Mouse (Mus musculus) gastrocnemius, adult 8-10 months (tissue): ENCODE measurements around the gene Ube2l3. TPM values are rescaled to one million over a fixed set of nuclear protein-coding genes. Genes with fewer than 3 reads are reported as not detected.
"Not testable (repeated sequence)": the region's sequence is repeated elsewhere in the genome, so short reads cannot be mapped to it uniquely, and the experiment has no call there.

ENCODE experiments used
- DNase-seq, 2 experiments: peaks; one replicate each; pipeline ENCODE4 v3.0.0; 2022; ENCODE audit warnings: low spot score in 2 of 2
- total RNA-seq, 4 experiments: library from RNA; stranded (reverse); gene quantifications; 2 replicates each; pipeline ENCODE4 v1.2.4; 2022

Gene Ube2l3
- total RNA-seq, 4 experiments from 2014 or later = 119 to 134 (median 127) TPM

DNA sequence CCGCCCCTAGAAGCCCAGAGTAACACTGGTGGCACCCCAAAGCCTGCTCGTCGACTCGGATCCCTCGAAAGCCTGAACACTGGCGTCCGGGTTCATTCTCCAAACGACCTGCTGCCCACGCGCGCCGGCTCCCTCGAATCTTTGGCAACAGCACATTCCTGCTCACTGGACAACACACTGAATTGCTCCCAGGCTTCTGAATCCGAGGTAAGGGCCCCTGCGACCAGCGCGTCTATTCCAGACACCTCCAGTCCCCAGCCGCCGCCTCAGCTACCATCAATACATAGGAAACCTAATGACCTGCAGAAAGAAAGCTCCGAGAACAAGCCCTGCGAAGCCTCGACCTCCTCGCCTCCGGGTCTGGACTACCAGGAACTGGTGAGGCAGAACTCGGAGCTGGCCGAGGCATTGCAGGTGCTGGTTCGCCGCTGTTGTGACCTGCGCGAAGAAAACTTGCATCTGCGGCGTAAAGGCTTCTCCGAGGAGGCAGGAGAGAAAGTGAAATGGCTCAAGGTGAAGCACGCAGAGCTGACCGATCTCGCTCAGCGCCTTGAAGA is 7.0 kb upstream of the Ube2l3 start:
- peak in 1 of 2 experiments; percentile 8 for DNase-seq

DNA sequence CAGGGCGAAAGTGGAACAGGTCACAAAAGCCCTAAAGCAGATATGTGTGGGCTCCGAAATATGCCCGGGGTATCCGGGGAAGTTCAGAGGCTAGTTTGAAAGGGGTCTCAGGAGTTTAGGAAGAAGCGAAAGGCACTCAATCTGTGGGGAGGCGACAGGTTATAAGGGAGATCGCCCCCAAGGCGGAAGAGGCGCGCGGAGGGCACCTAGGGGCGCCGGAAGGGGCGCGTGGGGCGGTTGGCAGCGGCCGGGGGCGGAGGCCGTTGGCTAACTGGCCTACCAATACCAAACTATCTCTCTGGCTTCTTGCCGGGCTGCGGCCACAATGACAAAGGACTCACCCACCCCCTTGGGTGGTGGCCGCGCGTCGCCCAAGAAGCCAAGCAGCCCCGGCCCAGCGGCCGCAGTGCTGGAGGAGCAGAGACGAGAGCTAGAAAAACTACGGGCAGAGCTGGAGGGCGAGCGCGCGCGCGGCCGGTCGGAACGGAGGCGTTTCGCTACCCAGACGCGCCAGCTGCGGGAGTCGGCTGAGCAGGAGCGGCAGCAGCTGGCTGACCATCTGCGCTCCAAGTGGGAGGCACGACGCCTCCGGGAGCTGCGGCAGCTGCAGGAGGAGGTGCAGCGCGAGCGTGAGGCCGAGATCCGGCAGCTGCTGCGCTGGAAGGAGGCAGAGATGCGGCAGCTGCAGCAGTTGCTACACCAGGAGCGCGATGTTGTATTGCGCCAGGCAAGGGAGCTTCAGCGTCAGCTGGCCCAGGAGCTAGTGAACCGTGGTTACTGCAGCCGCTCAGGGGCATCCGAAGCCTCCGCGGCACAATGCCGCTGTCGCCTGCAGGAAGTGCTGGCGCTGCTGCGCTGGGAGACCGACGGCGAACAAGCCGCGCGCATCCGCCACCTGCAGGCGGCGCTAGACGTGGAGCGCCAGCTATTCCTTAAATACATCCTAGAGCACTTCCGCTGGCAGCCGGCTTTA is 6.2 kb upstream of the Ube2l3 start, which contains the start of gene Rimbp3:
Gene Rimbp3 (plus strand): TSS at position 215 of the 973 bp plus-strand sequence.
- peak; percentile 64 to 70 for DNase-seq

DNA sequence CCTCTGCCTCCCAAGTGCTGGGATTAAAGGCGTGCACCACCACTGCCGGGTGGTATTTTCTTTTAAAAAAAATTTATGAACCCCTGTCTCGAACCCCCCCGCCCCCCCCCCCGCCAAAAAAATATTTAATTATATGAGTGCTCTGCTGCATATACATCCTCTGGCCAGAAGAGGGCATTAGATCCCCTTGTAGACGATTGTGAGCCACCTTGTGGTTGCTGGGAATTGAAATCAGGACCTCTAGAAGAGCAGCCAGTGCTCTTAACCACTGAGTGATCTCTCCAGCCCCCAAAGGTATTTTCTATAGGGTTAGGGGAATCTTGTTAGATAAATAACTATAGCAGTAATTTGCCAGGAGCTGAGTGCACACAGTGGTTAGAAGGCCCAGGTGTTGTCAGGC is 2.5 kb upstream of the Ube2l3 start:
- DNase-seq = no peak

DNA sequence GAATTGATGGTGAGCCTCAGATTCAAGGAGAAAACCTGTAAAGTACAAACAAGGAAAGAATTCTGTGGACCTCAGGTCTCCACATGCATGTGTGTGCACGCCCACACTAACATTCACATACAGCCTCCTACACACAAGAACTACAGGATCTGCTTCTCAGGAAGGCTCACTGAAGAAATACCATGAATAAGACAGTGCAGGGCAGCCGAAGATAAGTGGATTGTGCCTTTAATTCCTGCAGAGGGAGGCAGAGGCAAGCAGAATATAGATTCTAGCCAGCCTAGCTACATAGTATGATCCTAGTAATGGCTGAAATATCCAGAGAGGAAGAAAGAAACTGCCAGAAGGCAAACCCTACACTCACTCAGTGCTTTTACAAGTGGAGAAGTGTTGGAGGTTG is 472 bp downstream of the Ube2l3 start:
- DNase-seq = no peak

DNA sequence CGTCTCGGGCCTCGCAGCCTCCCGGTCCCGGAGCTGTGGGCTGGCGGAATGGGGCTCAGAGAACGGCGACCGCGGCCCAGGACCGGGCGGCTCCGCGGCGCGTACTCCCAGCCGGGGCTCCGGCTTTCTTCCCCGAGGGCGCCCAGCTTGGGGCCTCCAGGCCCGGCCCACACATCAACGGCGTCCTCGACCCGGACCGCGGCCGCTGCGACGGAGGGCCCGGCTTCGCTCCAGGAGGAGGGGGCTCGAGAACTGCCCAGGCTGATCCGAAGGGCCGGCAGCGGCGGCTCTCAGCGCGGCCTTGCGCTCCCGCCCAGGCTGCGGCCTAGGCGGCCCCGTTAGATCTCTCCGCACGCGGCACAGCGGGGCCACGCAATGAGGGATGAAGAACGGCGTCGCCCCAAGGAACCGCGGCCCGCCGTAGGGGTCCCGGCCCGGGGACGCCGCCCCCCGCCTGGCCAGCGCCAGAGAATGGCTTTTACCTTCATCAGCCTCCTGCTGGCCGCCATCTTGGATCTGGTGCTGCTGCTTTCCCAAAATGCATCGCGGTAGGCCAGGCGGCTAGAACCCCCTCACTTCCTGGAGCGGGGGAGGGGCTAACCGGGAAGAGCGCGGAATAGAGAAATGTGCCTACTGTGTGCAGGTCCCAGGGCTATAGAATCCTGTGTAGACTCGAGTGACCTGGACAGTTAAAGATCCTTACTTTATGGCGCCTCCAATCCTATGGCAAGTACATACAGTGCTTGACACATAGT is 1.3 kb downstream of the Ube2l3 start:
- DNase-seq = peak; percentile 62 to 68

DNA sequence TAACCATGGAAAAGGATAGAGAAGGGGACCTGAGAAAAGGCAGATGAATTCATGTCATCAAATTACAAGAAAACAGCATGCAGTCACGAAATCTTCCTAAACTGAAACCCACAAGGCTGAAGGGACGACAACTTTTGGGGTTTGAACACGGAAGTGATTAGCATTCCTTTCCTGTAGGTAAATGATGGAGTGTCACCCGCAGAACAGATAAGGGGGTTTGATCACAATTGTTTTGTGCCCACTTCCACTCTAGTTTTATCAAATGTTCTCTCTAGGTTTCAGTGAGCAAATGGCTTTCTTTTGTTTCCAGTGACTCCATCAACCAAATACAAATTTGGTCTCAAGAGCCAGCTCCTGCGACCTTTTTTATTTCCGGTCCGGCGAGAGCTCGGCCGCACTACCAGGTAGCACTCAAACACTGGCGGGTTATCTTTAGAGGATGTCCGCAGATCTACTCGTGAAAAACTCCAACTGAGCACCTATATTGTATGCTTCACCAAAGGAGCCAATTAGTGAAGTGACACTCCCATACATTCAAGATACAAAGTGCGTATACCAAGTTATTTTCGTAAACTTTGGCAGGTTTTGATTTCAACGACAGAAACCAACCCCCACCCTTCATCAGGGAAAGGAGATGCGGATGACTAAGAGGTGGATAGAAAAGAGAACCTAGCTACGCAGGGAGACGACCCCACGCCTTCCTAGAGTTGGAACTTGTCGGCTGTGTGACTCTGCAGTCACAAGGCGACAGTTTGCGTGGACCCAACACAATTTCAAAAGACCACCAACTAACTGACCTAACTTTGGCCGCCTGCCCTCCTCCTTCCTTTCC is 2.1 kb downstream of the Ube2l3 start:
- DNase-seq = no peak

DNA sequence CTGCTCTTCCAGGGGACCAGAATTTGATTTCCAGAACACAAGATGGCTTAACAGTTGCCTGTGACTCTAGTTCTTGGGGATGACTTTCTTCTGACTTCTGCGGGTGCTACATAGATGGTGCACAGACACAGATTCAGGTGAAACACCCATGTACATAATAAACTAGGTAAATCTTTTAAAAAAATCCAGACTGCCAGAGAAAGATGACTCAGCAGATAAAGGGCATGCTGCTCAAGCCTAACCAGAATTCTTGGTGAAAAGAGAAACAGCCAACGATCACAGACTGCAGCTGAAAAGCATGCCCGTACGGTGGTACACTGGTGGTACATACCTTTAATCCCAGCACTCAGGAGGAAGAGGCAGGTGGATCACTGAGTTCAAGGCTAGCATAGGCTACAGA is 8.6 kb downstream of the Ube2l3 start:
- DNase-seq = no peak

DNA sequence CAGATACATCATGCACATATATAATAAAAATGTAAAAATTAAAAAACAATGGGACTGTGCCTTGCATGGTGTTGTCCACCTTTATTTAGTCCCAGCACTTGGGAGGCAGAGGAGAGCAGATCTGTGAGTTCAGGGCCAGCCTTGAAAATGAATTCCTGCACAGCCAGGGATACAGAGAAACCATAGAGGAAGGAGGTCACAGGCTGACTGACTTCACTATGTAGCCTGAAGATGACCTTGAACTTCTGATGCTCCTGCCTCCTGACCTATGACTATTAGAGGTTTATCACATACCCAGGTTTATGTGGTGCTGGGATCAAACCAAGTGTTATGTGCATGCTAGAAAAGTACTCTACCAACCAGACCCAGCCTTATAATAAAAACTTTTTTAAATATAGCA is 17.0 kb downstream of the Ube2l3 start:
- no peak for DNase-seq

DNA sequence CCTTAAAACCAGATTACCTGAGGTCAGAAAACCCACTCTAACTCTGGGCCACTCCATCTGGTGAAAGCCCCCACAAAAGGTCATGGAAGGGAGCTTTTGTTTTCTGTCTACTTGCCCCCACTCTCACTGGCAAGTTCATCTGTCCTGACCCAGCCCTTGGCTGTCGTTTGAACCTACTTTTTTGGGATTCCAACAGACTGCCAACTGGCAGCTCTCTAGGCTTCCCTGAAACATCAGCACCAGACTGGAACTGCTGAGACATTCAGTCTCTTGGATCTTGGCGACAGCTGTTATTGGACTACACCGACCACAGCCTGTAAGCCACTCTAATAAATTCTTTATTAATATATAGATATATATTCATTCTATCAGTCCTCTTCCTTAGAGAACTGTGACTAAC is 19.4 kb downstream of the Ube2l3 start:
- peak; percentile 4 to 22 for DNase-seq

DNA sequence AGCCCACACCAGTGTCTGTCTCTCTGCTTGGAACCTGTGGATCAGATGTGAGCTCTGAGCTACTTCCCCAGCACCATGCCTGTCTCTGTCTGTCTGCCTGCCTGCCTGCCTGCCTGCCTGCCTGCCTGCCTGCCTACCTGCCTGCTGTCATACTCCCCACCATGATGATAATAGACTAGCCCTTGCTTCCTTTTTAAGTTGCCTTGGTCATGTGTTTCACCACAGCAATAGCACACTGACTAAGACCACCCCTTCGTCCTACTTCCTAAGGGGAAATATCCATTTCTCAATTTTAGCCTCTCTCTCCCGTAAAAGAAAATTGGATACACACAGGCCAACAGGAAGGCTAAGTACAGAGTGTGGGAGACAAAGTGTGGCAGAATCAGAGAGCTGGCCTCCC is 20.3 kb downstream of the Ube2l3 start:
- no peak for DNase-seq

DNA sequence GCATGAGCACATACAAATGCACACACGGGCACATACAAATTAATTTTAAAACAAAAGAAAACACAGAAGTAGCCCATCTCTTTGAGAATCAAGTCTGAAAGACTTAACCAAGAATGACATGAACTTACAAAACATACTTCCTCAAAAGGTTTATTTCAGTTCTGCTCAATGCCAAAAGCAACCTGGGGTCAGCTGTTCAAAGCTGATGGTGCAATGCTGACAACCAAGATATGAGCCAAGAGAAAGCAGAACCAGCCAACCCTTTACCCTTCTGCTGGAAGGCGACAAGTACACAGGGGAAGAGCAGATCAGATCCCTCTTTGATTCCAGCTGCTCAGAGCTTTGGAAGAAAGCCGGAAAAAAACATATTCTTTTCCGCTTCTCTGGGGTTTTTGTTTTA is 21.1 kb downstream of the Ube2l3 start:
- DNase-seq = peak in 1 of 2 experiments; percentile 17

DNA sequence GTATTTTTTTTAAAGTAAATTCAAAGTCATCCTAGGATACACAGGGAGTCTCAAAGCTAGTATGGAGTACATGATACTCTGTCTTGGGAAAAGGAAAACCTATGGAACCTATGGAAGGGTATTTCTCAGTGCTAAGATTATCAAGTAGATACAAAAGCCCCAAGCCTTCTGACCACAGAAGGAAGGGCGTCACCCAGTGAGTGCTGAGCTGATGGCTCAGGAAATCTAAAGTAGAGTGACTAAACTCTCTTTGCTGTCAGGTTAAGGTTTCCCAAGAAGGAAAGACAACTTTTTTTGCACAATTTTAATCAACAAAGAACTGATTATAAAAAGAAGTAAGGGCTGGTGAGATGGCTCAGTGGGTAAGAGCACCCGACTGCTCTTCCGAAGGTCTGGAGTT is 22.7 kb downstream of the Ube2l3 start:
- DNase-seq = no peak

DNA sequence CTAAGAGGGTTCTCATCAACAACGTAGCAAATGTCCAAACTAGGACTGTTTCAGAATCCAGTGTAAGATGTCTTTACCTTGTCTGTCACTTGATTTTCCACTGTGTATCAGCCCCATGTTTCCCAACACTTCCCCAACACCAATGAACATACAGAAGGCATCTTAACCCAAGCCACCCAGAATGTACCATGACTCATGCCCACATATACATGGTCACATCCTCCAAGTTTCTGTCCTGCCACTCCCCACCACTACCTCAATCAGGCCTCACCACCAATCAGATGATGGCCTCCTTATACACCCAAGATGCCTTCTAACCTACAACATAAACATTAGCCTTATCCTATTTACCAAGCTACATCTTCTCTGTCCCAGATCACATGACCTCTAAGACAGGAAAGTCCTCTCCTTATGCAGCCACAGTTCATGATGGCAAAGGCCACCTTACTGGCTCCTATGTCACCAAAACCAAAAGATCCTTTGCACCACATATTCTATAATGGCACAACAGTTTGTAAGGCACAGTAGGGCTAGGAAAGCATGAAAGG is 24.8 kb downstream of the Ube2l3 start:
- no peak for DNase-seq

DNA sequence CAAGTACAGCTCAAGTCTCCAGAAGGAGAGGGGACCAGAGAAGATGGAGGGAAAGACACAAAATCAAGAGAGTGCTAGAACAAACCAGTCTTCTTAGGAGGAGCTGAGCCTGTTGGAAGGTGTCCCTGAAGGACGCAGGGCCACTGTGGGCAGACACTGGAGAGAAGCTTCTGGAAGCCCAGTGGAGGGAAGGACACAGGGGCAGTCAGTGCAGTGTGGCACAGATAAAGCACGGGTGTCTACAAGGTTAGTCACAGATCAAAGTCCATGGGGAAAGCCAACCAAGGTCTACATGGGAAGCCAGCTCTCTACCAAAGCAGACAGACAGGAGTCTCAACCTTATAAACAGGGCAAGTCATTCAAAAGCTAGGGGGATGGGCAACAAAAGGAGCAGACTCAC is 26.7 kb downstream of the Ube2l3 start:
- no peak for DNase-seq

DNA sequence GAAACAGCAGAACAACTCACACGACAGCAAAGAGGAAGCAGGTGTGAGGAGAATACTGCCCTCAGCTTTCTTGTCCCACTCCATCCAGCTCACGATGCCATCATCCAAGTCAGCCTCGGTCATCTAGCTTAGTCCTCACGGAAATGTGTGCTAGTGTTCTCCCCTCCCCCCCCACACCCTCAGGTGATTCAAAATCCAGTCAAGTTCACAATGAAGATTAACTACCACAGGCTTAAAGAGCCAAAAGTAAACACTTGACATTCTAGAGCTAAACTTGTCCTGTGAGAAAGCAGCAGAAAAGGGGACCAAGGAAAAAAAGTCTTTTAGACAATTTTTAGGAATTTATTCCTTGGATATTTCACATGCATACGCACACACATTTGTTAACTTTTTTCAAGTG is 34.4 kb downstream of the Ube2l3 start:
- no peak for DNase-seq

DNA sequence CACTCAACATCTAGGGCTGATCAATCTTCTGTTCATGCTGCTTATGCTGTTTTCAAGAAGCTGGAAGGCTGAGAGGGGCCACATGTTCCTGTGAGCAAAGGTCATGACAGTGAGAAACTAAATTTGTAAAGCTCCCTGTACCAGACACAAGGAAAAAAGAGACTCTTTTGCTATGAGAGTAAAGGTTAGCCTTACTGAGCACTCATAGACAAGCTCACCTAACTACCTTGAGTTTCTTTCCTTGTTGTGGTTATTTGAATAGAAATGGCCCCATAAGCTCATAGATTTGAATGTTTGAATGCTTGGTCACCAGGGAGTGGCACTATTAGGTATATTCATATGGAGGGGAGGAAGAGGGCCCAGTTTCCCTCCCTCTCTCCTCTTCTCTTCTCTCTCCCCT is 35.3 kb downstream of the Ube2l3 start:
- DNase-seq = no peak

DNA sequence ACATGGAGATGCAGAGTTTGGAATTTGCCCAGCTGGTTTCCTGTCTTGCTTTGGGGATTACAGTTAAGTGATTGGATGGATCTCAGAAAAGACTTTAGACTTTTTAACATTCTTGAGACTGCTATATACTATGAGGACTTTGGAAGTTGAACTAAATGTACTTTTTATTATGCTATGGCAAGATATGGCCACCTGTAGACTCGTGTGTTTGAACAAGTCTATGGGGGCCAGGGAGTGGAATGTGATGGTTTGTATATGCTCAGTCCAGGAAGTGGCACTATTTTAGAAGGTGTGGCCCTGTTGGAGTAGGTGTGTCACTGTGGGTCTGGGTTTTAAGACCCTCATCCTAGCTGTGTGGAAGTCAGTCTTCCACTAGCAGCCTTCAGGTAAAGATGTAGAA is 37.0 kb downstream of the Ube2l3 start:
- DNase-seq = not testable (repeated sequence)

DNA sequence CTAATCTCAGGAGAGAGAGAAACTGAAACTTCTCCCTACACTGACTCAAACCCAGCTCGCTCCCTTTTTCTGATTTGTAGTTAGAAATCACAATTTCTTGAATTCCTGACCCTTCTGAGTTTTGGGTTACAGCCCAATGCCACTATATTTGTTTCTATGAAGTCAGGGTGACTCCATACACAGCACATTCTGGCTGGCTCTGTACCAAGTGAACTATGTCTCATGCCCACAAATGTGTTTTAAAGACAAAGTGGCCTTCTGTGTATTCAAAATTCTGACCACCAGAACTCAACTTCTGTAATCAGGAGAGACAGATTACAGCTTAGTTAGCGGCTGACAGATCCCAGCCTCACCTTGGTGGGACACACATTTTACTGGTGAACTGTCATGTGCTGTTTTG is 48.1 kb downstream of the Ube2l3 start:
- no peak for DNase-seq

DNA sequence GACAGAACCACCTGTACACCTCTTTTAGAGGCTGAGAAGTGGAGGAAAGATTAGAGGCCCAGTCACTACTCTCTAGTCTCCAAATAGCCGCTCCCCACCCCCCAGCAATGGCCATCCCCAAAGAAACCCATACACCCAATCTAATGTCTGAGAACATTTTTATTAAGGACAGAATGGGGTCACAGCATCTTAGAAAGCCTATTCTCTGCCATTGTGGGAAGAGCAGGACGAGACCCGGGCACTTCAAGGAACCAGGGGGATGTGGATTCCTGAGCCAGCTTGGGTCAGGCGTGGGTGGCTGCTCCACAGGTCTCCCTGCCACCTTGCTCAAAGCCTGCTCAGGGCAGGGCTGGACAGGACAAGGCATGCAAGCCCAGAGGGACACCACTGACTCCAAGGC is 50.6 kb downstream of the Ube2l3 start:
- no peak for DNase-seq

DNA sequence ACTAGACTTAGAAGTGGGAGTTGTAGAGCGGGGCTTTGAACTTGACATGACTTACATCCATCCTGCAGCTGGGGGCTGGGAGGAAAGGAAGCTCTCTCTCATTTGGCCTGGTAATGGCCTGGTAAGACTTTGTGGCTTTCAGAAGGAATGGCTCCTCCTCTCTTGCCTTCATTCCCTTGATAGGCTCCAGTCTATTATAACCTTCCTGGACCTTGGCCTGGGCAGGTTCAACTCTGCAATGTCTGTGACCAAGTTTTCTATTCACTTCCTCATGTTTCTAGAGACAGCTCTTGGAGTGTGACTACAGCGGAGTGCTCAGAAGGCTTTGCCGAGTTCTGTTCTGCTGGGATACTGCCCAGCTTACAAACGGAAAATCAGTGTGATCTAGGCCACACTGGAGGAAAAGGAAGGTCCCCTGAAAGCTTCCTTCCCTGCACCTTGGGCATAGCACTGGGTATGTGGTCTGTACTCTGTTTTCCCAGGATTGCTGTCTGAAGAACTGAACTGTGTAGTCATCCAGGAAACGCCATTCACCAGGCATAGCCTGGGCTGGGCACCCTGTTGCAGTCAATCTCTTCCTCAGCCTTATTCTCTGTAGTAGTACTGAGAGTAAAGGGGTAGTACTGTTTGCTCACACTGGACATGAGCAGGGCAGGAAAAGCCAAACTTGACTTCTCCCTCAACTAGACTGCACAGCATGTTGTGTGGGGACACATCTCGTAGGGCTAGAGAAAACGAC is 51.8 kb downstream of the Ube2l3 start:
- no peak for DNase-seq
